Mouse (Mus musculus): ENCODE measurements around the gene Rasa2. TPM values are rescaled to one million over a fixed set of nuclear protein-coding genes. Genes with fewer than 3 reads are reported as not detected.

Gene Rasa2
- polyA plus RNA-seq, 1 experiment from 2014 or later = 13.4 TPM

DNA sequence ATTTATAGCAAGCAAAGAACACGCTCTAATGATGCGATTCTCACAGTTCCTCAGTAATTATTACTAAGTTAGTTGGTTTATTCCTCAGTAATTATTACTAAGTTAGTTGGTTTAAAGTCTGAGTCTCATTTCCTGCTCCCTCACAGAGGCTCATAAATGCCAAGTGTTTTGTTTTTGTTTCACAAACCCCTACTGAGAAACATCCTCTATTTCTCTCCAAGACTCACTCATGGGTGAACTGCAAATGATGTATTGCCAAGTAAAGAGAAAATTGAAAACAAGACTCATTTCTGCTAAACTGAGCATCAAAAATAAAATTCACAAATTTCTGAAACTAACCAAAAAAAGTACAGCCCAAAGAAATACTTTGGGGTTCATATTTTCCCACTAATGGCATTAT is 47.9 kb downstream of the Rasa2 start:
- no peaks in the 10 kb centered on the region for H3K36me3 ChIP-seq (ENCODE audit: control insufficient read depth, insufficient read depth)
- no peak overlapping the region for H3K4me3 ChIP-seq (ENCODE audit: low read length)
- no peaks in the 10 kb centered on the region for H3K9me3 ChIP-seq (replicated peaks; ENCODE audit: control insufficient read depth, low read length)
- H3K4me1 ChIP-seq (ENCODE audit: control insufficient read depth, insufficient read depth, low read length) = no peaks in the 10 kb centered on the region
- no peaks in the 10 kb centered on the region for H3K27me3 ChIP-seq (ENCODE audit: control insufficient read depth, insufficient read depth, low read length)
- 86% methylated on average over 2 of the region's 2 CpGs for WGBS
- no peak overlapping the region for H3K9ac ChIP-seq (ENCODE audit: low read length)
- no peak overlapping the region for H3K27ac ChIP-seq (ENCODE audit: low read length)
- no peak for ATAC-seq (replicated peaks; ENCODE audit: extremely low read depth, insufficient read depth, low FRiP score)
- no peak overlapping the region for H3K4me2 ChIP-seq (ENCODE audit: low read depth, low read length)

DNA sequence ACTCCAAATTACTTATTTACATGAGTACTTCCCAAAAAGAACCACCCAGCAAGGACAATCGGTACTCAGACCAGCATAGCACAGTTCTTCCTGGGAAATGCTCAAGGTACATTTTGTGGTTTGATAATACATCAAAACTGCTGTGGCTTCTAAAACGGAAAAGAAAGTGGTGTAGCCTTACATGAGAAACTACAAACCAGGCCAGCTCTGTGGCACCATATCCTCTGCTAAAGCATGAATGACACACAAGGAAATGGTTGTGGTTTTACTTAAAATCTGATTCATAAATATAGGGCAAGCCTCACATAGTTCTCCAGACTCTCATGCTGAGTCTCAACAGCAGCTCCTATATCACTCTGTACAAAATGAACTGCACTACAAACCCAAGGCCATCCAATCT is 48.3 kb downstream of the Rasa2 start:
- no peaks in the 10 kb centered on the region for H3K9me3 ChIP-seq (replicated peaks; ENCODE audit: control insufficient read depth, low read length)
- no peak overlapping the region for H3K9ac ChIP-seq (ENCODE audit: low read length)
- H3K4me3 ChIP-seq (ENCODE audit: low read length) = no peak overlapping the region
- no peak for ATAC-seq (replicated peaks; ENCODE audit: extremely low read depth, insufficient read depth, low FRiP score)
- no peak overlapping the region for H3K4me2 ChIP-seq (ENCODE audit: low read depth, low read length)
- no peak overlapping the region for H3K27ac ChIP-seq (ENCODE audit: low read length)
- WGBS = 75% methylated on average over 2 of the region's 2 CpGs
- no peaks in the 10 kb centered on the region for H3K36me3 ChIP-seq (ENCODE audit: control insufficient read depth, insufficient read depth)
- no peaks in the 10 kb centered on the region for H3K4me1 ChIP-seq (ENCODE audit: control insufficient read depth, insufficient read depth, low read length)
- no peaks in the 10 kb centered on the region for H3K27me3 ChIP-seq (ENCODE audit: control insufficient read depth, insufficient read depth, low read length)

DNA sequence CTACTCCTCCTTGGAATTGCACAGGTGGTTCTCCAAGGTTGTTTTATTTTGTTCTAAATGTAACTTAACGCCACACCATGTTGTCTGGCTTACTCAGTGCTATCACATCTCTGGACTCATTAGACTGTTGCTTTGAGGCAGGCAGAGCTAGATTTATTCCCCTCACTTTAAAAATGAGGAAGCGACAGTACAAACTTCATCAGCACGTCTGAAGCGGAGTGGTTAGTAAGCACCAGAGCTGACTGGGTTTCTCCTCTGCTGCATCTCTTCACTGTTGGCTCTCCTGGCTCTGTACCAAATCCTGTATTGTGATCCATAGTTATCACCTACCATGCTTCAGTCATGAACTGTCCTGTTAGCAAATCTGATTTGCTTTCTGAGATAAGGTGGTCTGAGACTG is 53.2 kb downstream of the Rasa2 start:
- H3K27me3 ChIP-seq (ENCODE audit: control insufficient read depth, insufficient read depth, low read length) = no peaks in the 10 kb centered on the region
- no peak for ATAC-seq (replicated peaks; ENCODE audit: extremely low read depth, insufficient read depth, low FRiP score)

DNA sequence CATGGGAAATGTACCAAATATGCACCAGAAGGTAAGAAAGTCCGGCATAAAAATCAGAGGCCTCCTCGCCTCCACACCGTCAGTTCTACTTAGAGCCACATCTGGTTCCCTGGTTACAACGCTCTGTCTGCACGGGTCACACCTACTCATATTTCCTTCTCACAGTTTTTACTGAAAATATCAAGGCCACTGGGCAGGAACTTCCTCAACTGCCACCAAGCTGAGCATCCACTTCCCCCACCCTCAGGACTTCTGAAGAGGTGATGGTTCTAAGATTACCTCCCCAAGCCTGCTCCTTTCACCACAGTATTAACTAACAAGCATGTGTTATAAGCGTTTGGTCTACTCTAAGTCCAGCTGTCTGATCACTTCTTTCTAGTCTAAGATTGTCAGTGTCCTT is 53.7 kb downstream of the Rasa2 start:
- Histone ChIP-seq H3K4me1 (ENCODE audit: control insufficient read depth, insufficient read depth, low read length) (no peaks in the 10 kb centered on the region), H3K27ac (ENCODE audit: low read length) (no peak overlapping the region), H3K27me3 (ENCODE audit: control insufficient read depth, insufficient read depth, low read length) (no peaks in the 10 kb centered on the region), H3K4me3 (ENCODE audit: low read length) (no peak overlapping the region), H3K4me2 (ENCODE audit: low read depth, low read length) (no peak overlapping the region), H3K9ac (ENCODE audit: low read length) (no peak overlapping the region), H3K36me3 (ENCODE audit: control insufficient read depth, insufficient read depth) (peaks cover 3% of the 10 kb centered on the region; the same call in 1 of the 2 replicates), H3K9me3 (replicated peaks; ENCODE audit: control insufficient read depth, low read length) (no peaks in the 10 kb centered on the region)
- ATAC-seq (replicated peaks; ENCODE audit: extremely low read depth, insufficient read depth, low FRiP score) = no peak
- 75% methylated on average over 6 of the region's 6 CpGs for WGBS

More for the DNA sequence above, 53.2 kb downstream of the Rasa2 start:
- no peak overlapping the region for H3K27ac ChIP-seq (ENCODE audit: low read length)
- 73% methylated on average over 4 of the region's 4 CpGs for WGBS
- H3K4me3 ChIP-seq (ENCODE audit: low read length) = no peak overlapping the region
- H3K9ac ChIP-seq (ENCODE audit: low read length) = no peak overlapping the region
- no peaks in the 10 kb centered on the region for H3K4me1 ChIP-seq (ENCODE audit: control insufficient read depth, insufficient read depth, low read length)
- H3K36me3 ChIP-seq (ENCODE audit: control insufficient read depth, insufficient read depth) = peaks cover 3% of the 10 kb centered on the region; the same call in 1 of the 2 replicates
- H3K9me3 ChIP-seq (replicated peaks; ENCODE audit: control insufficient read depth, low read length) = no peaks in the 10 kb centered on the region
- no peak overlapping the region for H3K4me2 ChIP-seq (ENCODE audit: low read depth, low read length)

DNA sequence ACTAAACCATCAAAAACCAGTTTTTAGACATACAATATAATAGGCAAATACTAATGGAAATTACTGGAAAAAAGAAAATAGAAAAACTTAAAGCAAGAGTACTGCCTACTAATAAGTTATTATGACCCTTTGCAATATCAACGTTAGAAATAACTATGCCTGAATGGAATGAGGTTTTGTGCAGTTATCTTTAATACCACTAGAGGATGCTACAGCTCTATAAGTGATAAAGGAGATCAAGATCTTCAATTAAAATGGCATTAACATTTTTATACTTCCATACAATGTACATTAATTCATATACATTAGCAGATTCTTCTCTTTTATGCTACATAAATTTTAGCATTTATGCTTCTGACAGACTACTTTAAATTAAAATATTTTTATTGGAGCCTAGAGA is 58.2 kb downstream of the Rasa2 start:
- Histone ChIP-seq H3K9me3 (replicated peaks; ENCODE audit: control insufficient read depth, low read length) (no peaks in the 10 kb centered on the region), H3K4me2 (ENCODE audit: low read depth, low read length) (no peak overlapping the region), H3K36me3 (ENCODE audit: control insufficient read depth, insufficient read depth) (peaks cover 9% of the 10 kb centered on the region), H3K4me3 (ENCODE audit: low read length) (no peak overlapping the region), H3K9ac (ENCODE audit: low read length) (no peak overlapping the region), H3K27me3 (ENCODE audit: control insufficient read depth, insufficient read depth, low read length) (no peaks in the 10 kb centered on the region), H3K4me1 (ENCODE audit: control insufficient read depth, insufficient read depth, low read length) (no peaks in the 10 kb centered on the region), H3K27ac (ENCODE audit: low read length) (no peak overlapping the region)
- WGBS = 7% methylated on average over 1 of the region's 1 CpGs
- no peak for ATAC-seq (replicated peaks; ENCODE audit: extremely low read depth, insufficient read depth, low FRiP score)

DNA sequence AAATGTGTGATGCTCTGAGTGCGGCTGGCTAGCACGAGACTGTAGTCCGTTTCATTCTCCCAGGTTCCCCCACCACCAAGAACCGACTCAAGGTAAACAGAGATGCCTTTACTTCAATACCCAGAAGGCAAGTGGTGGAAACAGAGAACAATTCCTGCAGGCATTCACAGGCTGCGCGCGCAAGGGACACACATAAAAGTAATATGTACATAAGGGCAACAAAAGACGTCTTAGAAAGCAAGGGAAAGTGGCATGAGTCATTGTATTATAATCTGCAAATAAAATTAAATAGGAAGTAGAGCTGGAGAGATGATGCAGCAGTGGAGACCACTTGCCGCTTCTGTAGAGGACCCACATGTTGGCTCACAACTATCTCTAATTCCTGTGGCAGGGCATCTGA is 58.7 kb downstream of the Rasa2 start:
- no peak overlapping the region for H3K9ac ChIP-seq (ENCODE audit: low read length)
- H3K9me3 ChIP-seq (replicated peaks; ENCODE audit: control insufficient read depth, low read length) = no peaks in the 10 kb centered on the region
- H3K4me1 ChIP-seq (ENCODE audit: control insufficient read depth, insufficient read depth, low read length) = no peaks in the 10 kb centered on the region
- H3K27ac ChIP-seq (ENCODE audit: low read length) = no peak overlapping the region
- H3K4me2 ChIP-seq (ENCODE audit: low read depth, low read length) = no peak overlapping the region
- H3K27me3 ChIP-seq (ENCODE audit: control insufficient read depth, insufficient read depth, low read length) = no peaks in the 10 kb centered on the region
- ATAC-seq (replicated peaks; ENCODE audit: extremely low read depth, insufficient read depth, low FRiP score) = no peak
- H3K36me3 ChIP-seq (ENCODE audit: control insufficient read depth, insufficient read depth) = peaks cover 9% of the 10 kb centered on the region
- no peak overlapping the region for H3K4me3 ChIP-seq (ENCODE audit: low read length)
- WGBS = 85% methylated on average over 9 of the region's 9 CpGs

DNA sequence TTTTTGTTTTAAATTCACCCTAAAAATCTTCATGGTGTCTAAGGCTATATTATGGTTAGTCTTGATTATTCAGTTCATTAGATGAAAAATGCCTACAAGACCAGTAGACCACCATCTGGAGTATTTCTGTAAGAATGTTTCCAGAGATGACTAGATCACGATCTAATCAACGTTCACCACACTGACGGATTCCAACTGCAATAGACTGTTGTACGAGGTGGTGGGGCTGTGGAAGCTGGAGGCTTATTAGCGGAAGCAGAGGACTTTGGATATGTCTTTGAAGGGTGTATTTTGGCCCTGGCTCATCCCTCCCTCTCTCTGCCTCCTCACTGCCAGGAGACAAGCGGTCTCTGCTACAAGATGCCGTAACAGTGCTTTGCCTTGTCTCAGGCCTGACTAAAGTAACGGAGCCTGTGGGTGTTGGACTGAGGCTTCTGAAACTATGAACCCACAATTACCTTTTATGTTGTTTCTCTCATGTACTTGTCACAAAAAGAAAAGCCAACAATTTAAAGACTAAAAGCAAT is 64.9 kb downstream of the Rasa2 start:
- Histone ChIP-seq H3K4me3 (ENCODE audit: low read length) (no peak overlapping the region), H3K27me3 (ENCODE audit: control insufficient read depth, insufficient read depth, low read length) (no peaks in the 10 kb centered on the region), H3K4me1 (ENCODE audit: control insufficient read depth, insufficient read depth, low read length) (no peaks in the 10 kb centered on the region), H3K9me3 (replicated peaks; ENCODE audit: control insufficient read depth, low read length) (no peaks in the 10 kb centered on the region), H3K36me3 (ENCODE audit: control insufficient read depth, insufficient read depth) (peaks cover 26% of the 10 kb centered on the region), H3K27ac (ENCODE audit: low read length) (no peak overlapping the region), H3K4me2 (ENCODE audit: low read depth, low read length) (no peak overlapping the region), H3K9ac (ENCODE audit: low read length) (no peak overlapping the region)
- 83% methylated on average over 8 of the region's 8 CpGs for WGBS
- ATAC-seq (replicated peaks; ENCODE audit: extremely low read depth, insufficient read depth, low FRiP score) = no peak

DNA sequence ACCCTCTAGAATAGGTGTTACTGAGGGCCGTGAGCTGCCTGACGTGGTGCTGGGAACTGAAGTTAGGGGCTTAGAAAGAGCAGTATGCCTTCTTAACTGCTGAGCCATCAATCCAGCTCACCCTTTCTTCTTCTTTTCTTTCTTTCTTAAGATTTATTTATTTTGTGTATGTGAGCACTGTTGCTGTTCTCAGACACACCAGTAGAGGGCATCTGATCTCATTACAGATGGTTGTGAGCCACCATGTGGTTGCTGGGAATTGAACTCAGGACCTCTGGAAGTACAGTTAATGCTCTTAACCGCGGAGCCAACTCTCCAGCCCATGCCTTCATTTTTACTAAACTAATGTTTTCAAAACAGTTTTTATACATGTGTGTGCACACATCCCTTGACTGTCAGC is 67.9 kb downstream of the Rasa2 start:
- no peak overlapping the region for H3K4me3 ChIP-seq (ENCODE audit: low read length)
- no peak overlapping the region for H3K9ac ChIP-seq (ENCODE audit: low read length)
- H3K27ac ChIP-seq (ENCODE audit: low read length) = no peak overlapping the region
- 92% methylated on average over 4 of the region's 4 CpGs for WGBS
- no peaks in the 10 kb centered on the region for H3K4me1 ChIP-seq (ENCODE audit: control insufficient read depth, insufficient read depth, low read length)
- ATAC-seq (replicated peaks; ENCODE audit: extremely low read depth, insufficient read depth, low FRiP score) = no peak
- no peaks in the 10 kb centered on the region for H3K9me3 ChIP-seq (replicated peaks; ENCODE audit: control insufficient read depth, low read length)
- no peak overlapping the region for H3K4me2 ChIP-seq (ENCODE audit: low read depth, low read length)
- peaks cover 33% of the 10 kb centered on the region for H3K36me3 ChIP-seq (ENCODE audit: control insufficient read depth, insufficient read depth)
- H3K27me3 ChIP-seq (ENCODE audit: control insufficient read depth, insufficient read depth, low read length) = no peaks in the 10 kb centered on the region

DNA sequence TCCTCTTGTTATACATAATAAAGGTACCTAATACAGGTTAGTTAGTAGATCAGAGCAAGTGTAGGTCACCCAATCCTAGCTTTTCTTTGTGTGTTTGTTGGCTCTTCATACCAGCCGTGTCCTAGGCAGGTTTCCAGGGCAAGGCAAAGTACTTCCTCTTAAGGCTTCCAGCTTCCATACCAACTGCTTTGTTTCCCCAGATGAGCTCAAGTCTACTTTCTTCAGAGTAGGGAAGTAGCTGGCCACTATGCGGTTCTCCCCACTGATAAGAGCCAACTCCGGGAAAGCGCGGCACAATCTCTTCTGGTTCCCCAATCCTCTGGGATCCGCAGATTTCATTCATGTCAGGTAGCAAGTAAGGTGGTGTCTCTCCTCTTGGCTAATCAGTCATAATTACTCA is 72.3 kb downstream of the Rasa2 start:
- H3K36me3 ChIP-seq (ENCODE audit: control insufficient read depth, insufficient read depth) = peaks cover 23% of the 10 kb centered on the region
- no peak overlapping the region for H3K4me3 ChIP-seq (ENCODE audit: low read length)
- no peaks in the 10 kb centered on the region for H3K4me1 ChIP-seq (ENCODE audit: control insufficient read depth, insufficient read depth, low read length)
- no peak overlapping the region for H3K27ac ChIP-seq (ENCODE audit: low read length)
- no peak for ATAC-seq (replicated peaks; ENCODE audit: extremely low read depth, insufficient read depth, low FRiP score)
- H3K27me3 ChIP-seq (ENCODE audit: control insufficient read depth, insufficient read depth, low read length) = no peaks in the 10 kb centered on the region
- H3K9ac ChIP-seq (ENCODE audit: low read length) = no peak overlapping the region
- H3K9me3 ChIP-seq (replicated peaks; ENCODE audit: control insufficient read depth, low read length) = no peaks in the 10 kb centered on the region
- WGBS = 85% methylated on average over 6 of the region's 6 CpGs
- H3K4me2 ChIP-seq (ENCODE audit: low read depth, low read length) = no peak overlapping the region

DNA sequence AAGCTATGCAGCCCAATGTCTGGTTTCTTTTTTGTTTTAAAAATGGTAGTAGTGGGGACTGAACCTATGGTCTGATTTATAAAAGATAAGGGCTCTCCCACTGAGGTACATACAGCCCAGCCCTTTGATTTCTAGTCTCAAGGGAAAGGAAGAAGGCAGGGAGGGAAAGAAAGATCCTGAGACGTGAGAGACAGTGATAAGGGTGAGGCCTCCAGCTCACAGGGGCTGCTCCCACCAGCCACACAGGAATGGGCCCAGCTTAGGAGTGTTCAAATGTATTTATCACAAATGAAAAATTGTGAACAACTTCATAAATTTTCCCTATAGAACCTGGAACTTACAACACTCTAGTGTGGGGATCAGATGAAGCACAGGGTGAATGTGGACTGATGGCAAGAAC is 72.8 kb downstream of the Rasa2 start:
- Histone ChIP-seq H3K27ac (ENCODE audit: low read length) (no peak overlapping the region), H3K36me3 (ENCODE audit: control insufficient read depth, insufficient read depth) (peaks cover 18% of the 10 kb centered on the region), H3K27me3 (ENCODE audit: control insufficient read depth, insufficient read depth, low read length) (no peaks in the 10 kb centered on the region), H3K4me1 (ENCODE audit: control insufficient read depth, insufficient read depth, low read length) (no peaks in the 10 kb centered on the region), H3K4me2 (ENCODE audit: low read depth, low read length) (no peak overlapping the region), H3K4me3 (ENCODE audit: low read length) (no peak overlapping the region), H3K9me3 (replicated peaks; ENCODE audit: control insufficient read depth, low read length) (no peaks in the 10 kb centered on the region), H3K9ac (ENCODE audit: low read length) (no peak overlapping the region)
- no peak for ATAC-seq (replicated peaks; ENCODE audit: extremely low read depth, insufficient read depth, low FRiP score)
- 43% methylated on average over 1 of the region's 1 CpGs for WGBS
